ENCODE assay signal across 16 mouse cellular contexts in the genomic region with DNA sequence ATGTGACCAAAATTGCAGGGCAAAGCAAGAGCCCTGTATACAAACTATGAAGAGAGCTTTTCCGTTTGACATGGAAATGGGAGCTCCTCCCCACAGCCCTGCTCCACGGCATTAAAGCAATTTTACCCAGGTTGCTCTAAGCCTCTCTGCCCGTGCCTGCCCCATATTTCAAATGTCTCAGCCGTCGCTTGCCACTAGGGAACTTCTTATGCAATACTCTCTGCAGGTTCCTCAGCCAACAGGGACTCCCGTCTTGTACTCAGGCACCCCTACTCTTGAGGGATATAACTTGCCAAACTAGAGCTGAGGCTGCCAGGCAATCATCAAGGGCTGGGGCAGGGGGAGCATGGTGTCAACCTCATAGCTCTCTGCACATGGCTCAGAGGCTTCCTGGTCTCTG.
DNase-seq lines count a peak whose midpoint lies in the region; ATAC-seq and TF ChIP-seq lines count a peak whose summit lies in the region.
"Had no signal": no experiment of that assay in that cellular context is flagged by ENCODE, and none has a peak within 500 bp of the region (broad histone marks: within the 10 kb centered on the region; RNA-seq: fewer than 3 reads in every experiment).

No protein-coding gene starts in this region.

- H3K4me2 ChIP-seq in hindbrain, postnatal 0 days (ENCODE audit: low read depth, low read length) = no peak overlapping the region
- H3K4me2 ChIP-seq in neural tube, embryonic 15.5 days = no peak overlapping the region
- H3K4me2 ChIP-seq: embryonic facial prominence, embryonic 15.5 days; hindbrain, embryonic 13.5 days; kidney, embryonic 15.5 days; limb, embryonic 13.5 days; liver, embryonic 11.5 days; midbrain, embryonic 13.5 days had no signal

- DNase-seq in adrenal gland, postnatal 10 days = peak; percentile 24
- DNase-seq in adrenal gland, adult 18-20 months (ENCODE audit: low spot score in 2 of 2) = no peak
- DNase-seq in hindbrain, postnatal 0 days (ENCODE audit: low spot score) = no peak
- DNase-seq in hindbrain, embryonic 10.5 days (ENCODE audit: low spot score) = no peak
- no peak for DNase-seq in neural tube, embryonic 10.5 days (ENCODE audit: extremely low spot score, low spot score)
- DNase-seq in heart, postnatal 36 days = no peak

- no peak overlapping the region for H3K27ac ChIP-seq in hindbrain, postnatal 0 days
- H3K27ac ChIP-seq in hindbrain, embryonic 10.5 days = no peak overlapping the region
- H3K27ac ChIP-seq in neural tube, embryonic 15.5 days (replicated peaks) = 0 out of 2 replicates have a peak overlapping the region, but pooled peaks have one; percentile 7
- H3K27ac ChIP-seq: embryonic facial prominence, embryonic 10.5 days; embryonic facial prominence, embryonic 15.5 days; hindbrain, embryonic 13.5 days; kidney, embryonic 15.5 days; left cerebral cortex, adult 2 months; limb, embryonic 13.5 days; midbrain, embryonic 13.5 days had no signal

- ATAC-seq in hindbrain, postnatal 0 days = peak; percentile 21; the same call in 1 of the 2 replicates
- 0 out of 2 replicates have a peak, but pooled peaks have one; percentile 5 for ATAC-seq in neural tube, embryonic 15.5 days (ENCODE audit: low FRiP score)
- ATAC-seq: activated CD4-positive, CD25-positive, alpha-beta regulatory T cell, adult 4 months had no signal

- H3K4me1 ChIP-seq in hindbrain, postnatal 0 days (ENCODE audit: insufficient read depth, low read length) = 0 out of 2 replicates have a peak, but pooled peaks cover 7% of the 10 kb centered on the region
- 0 out of 2 replicates have a peak, but pooled peaks cover 7% of the 10 kb centered on the region for H3K4me1 ChIP-seq in hindbrain, embryonic 10.5 days (replicated peaks)
- H3K4me1 ChIP-seq in neural tube, embryonic 15.5 days = peaks cover 27% of the 10 kb centered on the region

- WGBS in hindbrain, postnatal 0 days = 39% methylated on average over 6 of the region's 6 CpGs
- 71% methylated on average over 6 of the region's 6 CpGs for WGBS in hindbrain, embryonic 10.5 days
- WGBS in neural tube, embryonic 15.5 days = 46% methylated on average over 6 of the region's 6 CpGs

- H3K4me3 ChIP-seq in hindbrain, postnatal 0 days (ENCODE audit: low read length) = no peak overlapping the region
- no peak overlapping the region for H3K4me3 ChIP-seq in hindbrain, embryonic 10.5 days
- H3K4me3 ChIP-seq in neural tube, embryonic 15.5 days (replicated peaks) = no peak overlapping the region
- H3K4me3 ChIP-seq: embryonic facial prominence, embryonic 10.5 days; embryonic facial prominence, embryonic 15.5 days; hindbrain, embryonic 13.5 days; kidney, embryonic 15.5 days; left cerebral cortex, adult 2 months; limb, embryonic 13.5 days; midbrain, embryonic 13.5 days had no signal

- H3K27me3 ChIP-seq in hindbrain, postnatal 0 days (ENCODE audit: insufficient read depth, low read length) = no peaks in the 10 kb centered on the region
- 0 out of 2 replicates have a peak, but pooled peaks cover 3% of the 10 kb centered on the region for H3K27me3 ChIP-seq in hindbrain, embryonic 10.5 days (ENCODE audit: insufficient read depth, poor library complexity, severe bottlenecking)
- no peaks in the 10 kb centered on the region for H3K27me3 ChIP-seq in neural tube, embryonic 15.5 days (replicated peaks)
- H3K27me3 ChIP-seq: kidney, embryonic 15.5 days; midbrain, embryonic 13.5 days had no signal

- intact Hi-C loops in heart, postnatal 36 days (cut with DNase I) = loop anchor here (2.0 to 10.0 kb wide), 4 partner anchors 89 to 1299 kb away; no protein-coding TSS in a partner anchor

- no peaks in the 10 kb centered on the region for H3K36me3 ChIP-seq in hindbrain, postnatal 0 days (ENCODE audit: insufficient read depth, low read length)
- no peaks in the 10 kb centered on the region for H3K36me3 ChIP-seq in hindbrain, embryonic 10.5 days
- H3K36me3 ChIP-seq in neural tube, embryonic 15.5 days = no peaks in the 10 kb centered on the region
- H3K36me3 ChIP-seq: embryonic facial prominence, embryonic 10.5 days; embryonic facial prominence, embryonic 15.5 days; hindbrain, embryonic 13.5 days; kidney, embryonic 15.5 days; limb, embryonic 13.5 days; midbrain, embryonic 13.5 days had no signal

- H3K9ac ChIP-seq in hindbrain, postnatal 0 days (replicated peaks; ENCODE audit: low read length) = no peak overlapping the region
- no peak overlapping the region for H3K9ac ChIP-seq in neural tube, embryonic 15.5 days (replicated peaks)
- H3K9ac ChIP-seq: embryonic facial prominence, embryonic 15.5 days; hindbrain, embryonic 13.5 days; kidney, embryonic 15.5 days; limb, embryonic 13.5 days; midbrain, embryonic 13.5 days had no signal

- no peaks in the 10 kb centered on the region for H3K9me3 ChIP-seq in hindbrain, postnatal 0 days (ENCODE audit: low read length)
- no peaks in the 10 kb centered on the region for H3K9me3 ChIP-seq in hindbrain, embryonic 10.5 days
- no peaks in the 10 kb centered on the region for H3K9me3 ChIP-seq in neural tube, embryonic 15.5 days (replicated peaks)
- H3K9me3 ChIP-seq: embryonic facial prominence, embryonic 10.5 days; embryonic facial prominence, embryonic 15.5 days; hindbrain, embryonic 13.5 days; kidney, embryonic 15.5 days; limb, embryonic 13.5 days; midbrain, embryonic 13.5 days had no signal

- no peak for TF ChIP-seq CTCF in hindbrain, postnatal 0 days (IDR thresholded peaks at IDR 0.05; ENCODE audit: low read depth)
